Mouse (Mus musculus): ENCODE data around the gene Ccdc3. TPM values are rescaled to one million over a fixed set of nuclear protein-coding genes. Genes with fewer than 3 reads are reported as not detected.

The Ccdc3 gene
- polyA plus RNA-seq, 1 experiment from 2014 or later = 6.8 TPM

- H3K27me3 ChIP-seq = no peaks in the 10 kb centered on the region
- H3K9ac ChIP-seq = no peak overlapping the region
- H3K4me2 ChIP-seq = no peak overlapping the region
- H3K4me3 ChIP-seq = no peak overlapping the region
- WGBS = 72% methylated on average over 11 of the region's 11 CpGs
- no peak overlapping the region for H3K27ac ChIP-seq
- peaks cover 3% of the 10 kb centered on the region for H3K4me1 ChIP-seq (replicated peaks)
- H3K9me3 ChIP-seq (replicated peaks) = no peaks in the 10 kb centered on the region
- H3K36me3 ChIP-seq = no peaks in the 10 kb centered on the region
- no peak for ATAC-seq (replicated peaks; ENCODE audit: insufficient number of reproducible peaks, insufficient read depth, low FRiP score, low read depth)
Measured at GRCm38 (mm10) chr2:5161002-5161745, 23.6 kb downstream of the Ccdc3 start.

GRCm38 (mm10) chr2:5161908-5162674 lies 24.5 kb downstream of the Ccdc3 start:
- no peaks in the 10 kb centered on the region for H3K27me3 ChIP-seq
- no peak overlapping the region for H3K4me3 ChIP-seq
- ATAC-seq (replicated peaks; ENCODE audit: insufficient number of reproducible peaks, insufficient read depth, low FRiP score, low read depth) = no peak
- no peak overlapping the region for H3K4me2 ChIP-seq
- H3K4me1 ChIP-seq (replicated peaks) = peaks cover 3% of the 10 kb centered on the region
- 57% methylated on average over 3 of the region's 3 CpGs for WGBS
- H3K9ac ChIP-seq = no peak overlapping the region
- no peaks in the 10 kb centered on the region for H3K9me3 ChIP-seq (replicated peaks)
- no peaks in the 10 kb centered on the region for H3K36me3 ChIP-seq
- H3K27ac ChIP-seq = no peak overlapping the region

GRCm38 (mm10) chr2:5162756-5163155 lies 25.2 kb downstream of the Ccdc3 start:
- peaks cover 3% of the 10 kb centered on the region for H3K4me1 ChIP-seq (replicated peaks)
- 30% methylated on average over 5 of the region's 5 CpGs for WGBS
- H3K36me3 ChIP-seq = no peaks in the 10 kb centered on the region
- no peak overlapping the region for H3K9ac ChIP-seq
- no peak for ATAC-seq (replicated peaks; ENCODE audit: insufficient number of reproducible peaks, insufficient read depth, low FRiP score, low read depth)
- no peak overlapping the region for H3K27ac ChIP-seq
- no peaks in the 10 kb centered on the region for H3K27me3 ChIP-seq
- no peak overlapping the region for H3K4me2 ChIP-seq
- no peak overlapping the region for H3K4me3 ChIP-seq
- H3K9me3 ChIP-seq (replicated peaks) = no peaks in the 10 kb centered on the region

GRCm38 (mm10) chr2:5165941-5166361 lies 28.4 kb downstream of the Ccdc3 start:
- no peaks in the 10 kb centered on the region for H3K27me3 ChIP-seq
- H3K4me1 ChIP-seq (replicated peaks) = peaks cover 3% of the 10 kb centered on the region
- WGBS = 33% methylated on average over 4 of the region's 4 CpGs
- no peaks in the 10 kb centered on the region for H3K36me3 ChIP-seq
- peak; percentile 47; the same call in 1 of the 2 replicates for ATAC-seq (replicated peaks; ENCODE audit: insufficient number of reproducible peaks, insufficient read depth, low FRiP score, low read depth)
- H3K9me3 ChIP-seq (replicated peaks) = no peaks in the 10 kb centered on the region
- H3K27ac ChIP-seq = no peak overlapping the region
- H3K4me2 ChIP-seq = no peak overlapping the region
- H3K4me3 ChIP-seq = no peak overlapping the region
- no peak overlapping the region for H3K9ac ChIP-seq

GRCm38 (mm10) chr2:5166796-5167195 lies 29.2 kb downstream of the Ccdc3 start:
- WGBS = 85% methylated on average over 2 of the region's 2 CpGs
- Histone ChIP-seq H3K4me2 (no peak overlapping the region), H3K4me1 (replicated peaks) (peaks cover 3% of the 10 kb centered on the region), H3K36me3 (no peaks in the 10 kb centered on the region), H3K9ac (no peak overlapping the region), H3K9me3 (replicated peaks) (no peaks in the 10 kb centered on the region), H3K27me3 (no peaks in the 10 kb centered on the region), H3K27ac (no peak overlapping the region), H3K4me3 (no peak overlapping the region)
- no peak for ATAC-seq (replicated peaks; ENCODE audit: insufficient number of reproducible peaks, insufficient read depth, low FRiP score, low read depth)

GRCm38 (mm10) chr2:5170815-5171214 lies 33.2 kb downstream of the Ccdc3 start:
- H3K4me2 ChIP-seq = no peak overlapping the region
- no peak overlapping the region for H3K9ac ChIP-seq
- no peak overlapping the region for H3K27ac ChIP-seq
- WGBS = 54% methylated on average over 4 of the region's 4 CpGs
- no peaks in the 10 kb centered on the region for H3K9me3 ChIP-seq (replicated peaks)
- peaks cover 3% of the 10 kb centered on the region for H3K4me1 ChIP-seq (replicated peaks)
- ATAC-seq (replicated peaks; ENCODE audit: insufficient number of reproducible peaks, insufficient read depth, low FRiP score, low read depth) = no peak
- H3K36me3 ChIP-seq = no peaks in the 10 kb centered on the region
- no peaks in the 10 kb centered on the region for H3K27me3 ChIP-seq
- H3K4me3 ChIP-seq = no peak overlapping the region

GRCm38 (mm10) chr2:5171301-5172000 lies 33.9 kb downstream of the Ccdc3 start:
- WGBS = 71% methylated on average over 5 of the region's 5 CpGs

GRCm38 (mm10) chr2:5172773-5173172 lies 35.2 kb downstream of the Ccdc3 start:
- H3K4me3 ChIP-seq = no peak overlapping the region
- no peaks in the 10 kb centered on the region for H3K4me1 ChIP-seq (replicated peaks)
- H3K9me3 ChIP-seq (replicated peaks) = no peaks in the 10 kb centered on the region
- H3K4me2 ChIP-seq = no peak overlapping the region
- WGBS = 67% methylated on average over 2 of the region's 2 CpGs
- no peaks in the 10 kb centered on the region for H3K36me3 ChIP-seq
- no peak overlapping the region for H3K9ac ChIP-seq
- ATAC-seq (replicated peaks; ENCODE audit: insufficient number of reproducible peaks, insufficient read depth, low FRiP score, low read depth) = no peak
- H3K27me3 ChIP-seq = no peaks in the 10 kb centered on the region
- no peak overlapping the region for H3K27ac ChIP-seq

More at GRCm38 (mm10) chr2:5171301-5172000, 33.9 kb downstream of the Ccdc3 start:
- Histone ChIP-seq H3K9ac (no peak overlapping the region), H3K9me3 (replicated peaks) (no peaks in the 10 kb centered on the region), H3K27ac (no peak overlapping the region), H3K4me3 (no peak overlapping the region), H3K36me3 (no peaks in the 10 kb centered on the region), H3K27me3 (no peaks in the 10 kb centered on the region), H3K4me1 (replicated peaks) (no peaks in the 10 kb centered on the region), H3K4me2 (no peak overlapping the region)
- ATAC-seq (replicated peaks; ENCODE audit: insufficient number of reproducible peaks, insufficient read depth, low FRiP score, low read depth) = no peak

- H3K9me3 ChIP-seq (replicated peaks) = no peaks in the 10 kb centered on the region
- H3K4me2 ChIP-seq = no peak overlapping the region
- H3K27ac ChIP-seq = no peak overlapping the region
- H3K4me1 ChIP-seq (replicated peaks) = no peaks in the 10 kb centered on the region
- H3K9ac ChIP-seq = no peak overlapping the region
- no peaks in the 10 kb centered on the region for H3K27me3 ChIP-seq
- no peak overlapping the region for H3K4me3 ChIP-seq
- ATAC-seq (replicated peaks; ENCODE audit: insufficient number of reproducible peaks, insufficient read depth, low FRiP score, low read depth) = no peak
- no peaks in the 10 kb centered on the region for H3K36me3 ChIP-seq
Measured at GRCm38 (mm10) chr2:5174716-5175115, 37.1 kb downstream of the Ccdc3 start.

GRCm38 (mm10) chr2:5181462-5182443 lies 44.2 kb downstream of the Ccdc3 start:
- H3K9ac ChIP-seq = no peak overlapping the region
- ATAC-seq (replicated peaks; ENCODE audit: insufficient number of reproducible peaks, insufficient read depth, low FRiP score, low read depth) = no peak; the same call in 1 of the 2 replicates
- 53% methylated on average over 5 of the region's 5 CpGs for WGBS

More at GRCm38 (mm10) chr2:5181462-5182443, 44.2 kb downstream of the Ccdc3 start:
- no peaks in the 10 kb centered on the region for H3K9me3 ChIP-seq (replicated peaks)
- no peaks in the 10 kb centered on the region for H3K36me3 ChIP-seq
- no peak overlapping the region for H3K4me3 ChIP-seq
- peak overlapping the region; percentile 32 for H3K27ac ChIP-seq
- no peaks in the 10 kb centered on the region for H3K27me3 ChIP-seq
- peaks cover 17% of the 10 kb centered on the region for H3K4me1 ChIP-seq (replicated peaks)
- no peak overlapping the region for H3K4me2 ChIP-seq

All from heart, embryonic 15.5 days (tissue).